Mouse (Mus musculus) neutrophil, adult 5-6 weeks (primary cell): ENCODE data around the gene Rilp. TPM values are rescaled to one million over a fixed set of nuclear protein-coding genes. Genes with fewer than 3 reads are reported as not detected.

Experiments
- ATAC-seq: fragments of 151-379, 151-347 bp; 2 replicates; pipeline ENCODE4 v1.8.0; 2017; ENCODE audit warnings: mild to moderate bottlenecking, moderate TSS enrichment; ENCODE audit not compliant: insufficient number of reproducible peaks, poor library complexity, low FRiP score, severe bottlenecking; ENCODE audit errors: extremely low read depth
- total RNA-seq: library from RNA; stranded (forward); fragments of 200-1000 nt; gene quantifications from 2 replicates; pipeline ENCODE4 v1.2.3, GENCODE M21; 2017

The Rilp gene
- total RNA-seq, 1 experiment from 2014 or later = not detected

- no peak for ATAC-seq
Measured at GRCm38 (mm10) chr11:75530845-75531373, 21.0 kb downstream of the Rilp start.

- ATAC-seq = peak; percentile 59
Measured at GRCm38 (mm10) chr11:75531469-75532242, 21.8 kb downstream of the Rilp start, which contains the start of gene Slc43a2. Gene Slc43a2 (plus strand): TSS chr11:75531694.

- peak; percentile 36 for ATAC-seq
Measured at GRCm38 (mm10) chr11:75532340-75533277, 22.7 kb downstream of the Rilp start.

- no peak for ATAC-seq
Measured at GRCm38 (mm10) chr11:75533314-75534015, 23.6 kb downstream of the Rilp start.

DNA sequence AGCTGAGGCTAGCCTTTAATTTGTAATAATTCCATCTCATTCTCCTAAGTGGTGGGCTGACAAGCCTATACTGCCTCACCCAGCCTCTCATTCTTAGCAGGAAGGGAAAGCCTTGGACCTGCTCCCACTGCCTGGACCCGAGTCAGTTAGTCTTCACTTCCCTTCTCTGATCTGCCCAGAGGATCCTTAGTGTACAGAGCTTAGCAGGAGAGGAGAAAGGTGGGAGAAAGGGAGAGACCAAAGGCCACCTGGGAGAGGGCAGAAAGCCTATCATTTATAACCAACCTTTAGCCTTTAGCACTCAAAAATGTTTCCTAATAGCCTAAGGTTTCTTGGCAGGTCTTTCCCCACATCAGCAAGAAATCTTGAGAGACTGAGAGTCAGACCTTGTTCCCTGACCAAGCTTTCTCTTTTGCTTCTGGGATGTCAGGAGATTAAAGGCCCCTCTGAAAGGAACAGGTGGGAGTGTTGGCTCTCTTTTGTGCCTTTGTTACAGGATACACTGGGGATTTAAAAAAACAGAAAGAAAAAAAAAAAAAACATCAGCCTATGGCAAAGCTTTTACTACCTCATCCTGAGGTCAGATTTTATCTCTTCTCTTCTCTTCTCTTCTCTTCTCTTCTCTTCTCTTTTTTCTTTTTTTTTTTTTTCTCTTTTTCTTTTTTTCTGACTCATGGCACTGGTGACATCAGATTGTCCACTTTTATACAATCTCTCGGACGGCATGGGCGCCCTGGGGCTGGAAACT is 24.6 kb downstream of the Rilp start:
- no peak for ATAC-seq

DNA sequence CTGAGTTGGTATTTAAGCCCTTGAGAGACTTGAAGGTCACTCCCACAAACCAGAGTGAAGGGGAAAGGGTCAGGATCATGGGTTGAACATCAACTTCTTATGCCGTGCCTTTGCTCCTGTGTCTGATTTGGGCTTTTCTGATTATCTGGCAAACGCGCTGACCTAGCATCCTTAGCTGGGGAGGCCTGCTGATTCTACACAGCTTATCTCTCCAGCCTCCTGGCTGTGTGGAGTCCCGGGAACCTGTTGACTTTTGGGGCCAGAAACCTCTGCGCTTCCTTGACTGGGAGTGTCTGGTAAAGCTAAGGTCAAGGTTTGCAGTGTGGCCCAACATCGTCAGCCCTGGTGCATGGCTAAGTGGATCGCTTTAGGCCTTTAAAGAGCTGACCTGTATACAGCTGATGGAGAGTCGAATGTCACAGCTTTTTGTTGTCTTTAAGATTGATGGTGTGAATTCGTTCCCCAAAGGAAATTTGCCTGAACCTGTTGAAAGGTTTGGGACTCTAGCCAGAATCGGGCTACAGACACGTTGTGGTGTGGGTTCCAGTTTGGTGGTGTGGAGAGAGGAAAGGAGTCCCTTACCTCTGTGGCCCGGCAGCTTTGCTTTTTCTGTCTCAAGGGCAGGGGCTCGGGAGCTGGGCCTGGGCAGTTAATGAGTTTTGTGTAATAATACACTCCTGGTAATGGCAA is 25.4 kb downstream of the Rilp start:
- ATAC-seq = no peak

DNA sequence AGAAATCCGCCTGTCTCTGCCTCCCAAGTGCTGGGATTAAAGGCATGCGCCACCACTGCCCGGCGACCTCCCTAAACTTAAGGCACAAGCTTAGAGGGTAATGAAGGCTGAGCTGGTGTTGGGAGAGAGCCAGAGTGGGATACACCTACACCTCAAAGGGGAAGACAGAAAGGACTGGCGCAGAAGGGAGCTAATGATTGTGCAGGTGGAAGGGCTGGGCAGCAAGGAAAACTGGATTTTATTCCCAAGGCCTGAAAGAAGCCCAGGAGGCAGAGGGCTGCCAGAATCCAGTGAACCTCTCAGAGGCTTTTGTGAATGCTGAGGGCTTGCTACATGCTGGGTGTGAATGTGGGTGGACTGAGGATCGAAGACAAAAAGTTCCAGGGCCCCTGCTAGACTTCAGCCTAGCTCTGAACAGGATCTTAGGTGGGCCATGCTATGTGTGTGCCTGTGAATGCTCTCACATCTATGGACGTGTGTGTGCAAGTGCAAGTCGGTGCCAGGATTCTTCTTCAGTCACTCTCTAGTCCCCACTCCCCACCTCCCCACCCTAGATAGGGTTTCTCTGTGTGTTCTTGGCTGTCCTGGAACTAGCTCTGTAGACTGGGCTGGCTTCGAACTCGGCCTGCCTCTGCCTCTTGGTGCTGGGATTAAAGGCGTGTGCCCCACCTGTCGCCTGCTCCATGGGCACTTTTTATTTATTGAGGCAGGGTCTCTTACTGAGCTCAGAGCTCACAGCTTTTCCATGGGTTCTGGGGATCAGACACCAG is 26.5 kb downstream of the Rilp start:
- ATAC-seq = no peak

- ATAC-seq = no peak
Measured at GRCm38 (mm10) chr11:75537025-75537414, 27.1 kb downstream of the Rilp start.

GRCm38 (mm10) chr11:75537491-75538183 is 27.7 kb downstream of the Rilp start:
- no peak for ATAC-seq

DNA sequence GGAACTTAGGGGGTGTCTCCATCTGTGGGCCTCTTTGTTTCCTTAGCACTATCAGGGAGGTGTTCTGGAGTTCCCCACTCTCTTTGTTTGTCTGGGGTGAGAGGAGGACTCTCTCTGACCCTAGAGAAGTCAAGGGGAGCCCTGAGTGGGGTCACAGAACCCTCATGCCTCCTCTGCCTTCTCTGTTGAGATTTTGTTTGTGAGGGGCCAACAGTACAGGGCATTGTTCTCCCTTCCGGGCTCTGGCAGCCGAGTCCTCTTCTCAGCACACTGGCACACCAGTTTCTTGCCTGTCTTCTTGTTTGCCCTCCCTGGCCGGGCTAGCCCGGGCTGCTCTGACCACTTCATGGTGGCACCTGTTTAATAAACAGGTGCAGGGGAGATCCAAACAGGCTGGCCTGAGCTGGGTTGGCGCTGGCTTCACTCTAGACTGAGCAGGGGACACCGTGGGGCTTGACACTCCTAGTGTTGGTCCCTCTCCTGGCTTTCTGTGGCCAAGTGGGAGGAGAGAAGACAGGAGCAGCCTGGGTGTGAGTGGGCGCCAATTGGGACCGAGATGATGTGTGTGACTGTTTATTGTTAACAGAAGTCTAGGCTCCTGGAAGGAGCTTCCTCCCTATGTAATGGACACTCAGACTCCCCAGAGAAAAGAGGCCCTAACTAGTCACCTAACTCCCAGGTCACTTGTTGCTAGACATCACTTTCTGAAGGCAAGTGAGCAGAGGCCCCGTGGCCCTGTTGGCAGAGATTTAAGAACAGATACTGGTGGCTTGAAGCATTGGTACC is 28.5 kb downstream of the Rilp start:
- no peak for ATAC-seq

GRCm38 (mm10) chr11:75538970-75539299 is 29.0 kb downstream of the Rilp start:
- no peak for ATAC-seq

GRCm38 (mm10) chr11:75540209-75540608 is 30.3 kb downstream of the Rilp start:
- ATAC-seq = no peak

GRCm38 (mm10) chr11:75540710-75541581 is 31.1 kb downstream of the Rilp start:
- ATAC-seq = peak; percentile 75

- no peak for ATAC-seq
Measured at GRCm38 (mm10) chr11:75544713-75545112, 34.8 kb downstream of the Rilp start.

GRCm38 (mm10) chr11:75546057-75546456 is 36.2 kb downstream of the Rilp start:
- ATAC-seq = no peak
